Mouse (Mus musculus): Measurements from ENCODE around the gene 2010111I01Rik. TPM values are rescaled to one million over a fixed set of nuclear protein-coding genes. Genes with fewer than 3 reads are reported as not detected.
"Not testable (repeated sequence)": the region's sequence is repeated elsewhere in the genome, so short reads cannot be mapped to it uniquely, and the experiment has no call there.

The 2010111I01Rik gene
- total RNA-seq, 1 experiment: 58.3 TPM

GRCm38 (mm10) chr13:63082555-63083136 lies 118.0 kb downstream of the 2010111I01Rik start:
- Histone ChIP-seq H3K27ac (ENCODE audit: insufficient read depth, low read depth, low read length, poor library complexity, severe bottlenecking) (no peak overlapping the region), H3K4me1 (ENCODE audit: control insufficient read depth in 2 of 2, insufficient read depth in 2 of 2, low read length in 2 of 2, poor library complexity in 1 of 2) (peaks cover 2 to 7% of the 10 kb centered on the region in 2 experiments; a peak in 2 of 4 replicates), H3K9ac (ENCODE audit: insufficient read depth, low read depth, low read length, poor library complexity, severe bottlenecking) (no peak overlapping the region), H3K36me3 (ENCODE audit: control insufficient read depth, insufficient read depth, low read length, poor library complexity, severe bottlenecking) (no peaks in the 10 kb centered on the region), H3K4me3 (ENCODE audit: insufficient read depth in 1 of 2, low read depth in 1 of 2, low read length in 2 of 2, poor library complexity in 1 of 2, severe bottlenecking in 1 of 2) (no peak overlapping the region), H3K9me3 (ENCODE audit: control insufficient read depth, insufficient read depth, low read depth, low read length) (no peaks in the 10 kb centered on the region)
- DNase-seq (ENCODE audit: low read depth, low spot score): no peak
- TF ChIP-seq CHD2 (IDR thresholded peaks at IDR 0.05; ENCODE audit: low read depth, low read length) (no peak), MAFK (IDR thresholded peaks at IDR 0.05; ENCODE audit: insufficient read depth, low read depth, low read length) (no peak), HCFC1 (IDR thresholded peaks at IDR 0.05; ENCODE audit: borderline replicate concordance, insufficient read depth, low read length) (no peak), ZC3H11A (IDR thresholded peaks at IDR 0.05; ENCODE audit: borderline replicate concordance, low read depth, low read length) (no peak), ZNF384 (IDR thresholded peaks at IDR 0.05; ENCODE audit: low read depth, low read length) (no peak)
- in situ Hi-C loops (cut with MboI; ENCODE audit: low sequenced_read_pairs in 2 of 2, unreplicated experiment in 2 of 2): no loop called here

GRCm38 (mm10) chr13:63083139-63083538 lies 118.4 kb downstream of the 2010111I01Rik start:
- H3K27ac ChIP-seq (ENCODE audit: insufficient read depth, low read depth, low read length, poor library complexity, severe bottlenecking); H3K4me1 ChIP-seq (ENCODE audit: control insufficient read depth in 2 of 2, insufficient read depth in 2 of 2, low read length in 2 of 2, poor library complexity in 1 of 2); in situ Hi-C loops (cut with MboI; ENCODE audit: low sequenced_read_pairs in 2 of 2, unreplicated experiment in 2 of 2); H3K36me3 ChIP-seq (ENCODE audit: control insufficient read depth, insufficient read depth, low read length, poor library complexity, severe bottlenecking); H3K9me3 ChIP-seq (ENCODE audit: control insufficient read depth, insufficient read depth, low read depth, low read length); DNase-seq (ENCODE audit: low read depth, low spot score); H3K9ac ChIP-seq (ENCODE audit: insufficient read depth, low read depth, low read length, poor library complexity, severe bottlenecking): not testable (repeated sequence)
- peak overlapping the region in 1 of 2 experiments; percentile 44; a peak in 1 of 4 replicates for H3K4me3 ChIP-seq (ENCODE audit: insufficient read depth in 1 of 2, low read depth in 1 of 2, low read length in 2 of 2, poor library complexity in 1 of 2, severe bottlenecking in 1 of 2)

DNA sequence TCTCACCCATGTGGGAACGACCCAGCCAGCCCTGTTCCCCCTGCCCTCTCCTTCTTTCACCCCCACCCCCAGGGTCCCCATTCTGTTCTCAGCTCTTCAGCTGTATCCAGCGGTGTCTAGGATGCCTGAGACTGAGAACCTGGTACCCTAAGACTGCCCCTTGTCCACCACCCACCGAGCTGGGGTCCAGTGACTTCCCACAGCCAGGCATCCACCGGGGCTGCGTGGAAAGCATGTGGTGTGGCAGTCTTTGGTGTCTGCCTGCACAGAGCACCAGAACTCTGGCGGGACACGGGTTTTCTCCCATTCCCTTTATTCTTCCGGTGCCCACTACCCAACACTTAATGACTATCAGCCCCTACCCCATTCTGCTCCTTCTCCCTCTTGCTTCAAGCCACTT lies 119.0 kb downstream of the 2010111I01Rik start:
- TF ChIP-seq CHD2 (IDR thresholded peaks at IDR 0.05; ENCODE audit: low read depth, low read length): no peak
- TF ChIP-seq HCFC1 (IDR thresholded peaks at IDR 0.05; ENCODE audit: borderline replicate concordance, insufficient read depth, low read length): no peak
- no peak for TF ChIP-seq MAFK (IDR thresholded peaks at IDR 0.05; ENCODE audit: insufficient read depth, low read depth, low read length)
- no peak for TF ChIP-seq ZNF384 (IDR thresholded peaks at IDR 0.05; ENCODE audit: low read depth, low read length)
- TF ChIP-seq ZC3H11A (IDR thresholded peaks at IDR 0.05; ENCODE audit: borderline replicate concordance, low read depth, low read length): no peak
- Histone ChIP-seq H3K4me3 (ENCODE audit: insufficient read depth in 1 of 2, low read depth in 1 of 2, low read length in 2 of 2, poor library complexity in 1 of 2, severe bottlenecking in 1 of 2) (peak overlapping the region in 1 of 2 experiments; percentile 44; a peak in 1 of 4 replicates), H3K27ac (ENCODE audit: insufficient read depth, low read depth, low read length, poor library complexity, severe bottlenecking) (0 out of 2 replicates have a peak overlapping the region, but pooled peaks have one; percentile 10), H3K9ac (ENCODE audit: insufficient read depth, low read depth, low read length, poor library complexity, severe bottlenecking) (peak overlapping the region; percentile 42; the same call in 1 of the 2 replicates), H3K4me1 (ENCODE audit: control insufficient read depth in 2 of 2, insufficient read depth in 2 of 2, low read length in 2 of 2, poor library complexity in 1 of 2) (peaks cover 2 to 7% of the 10 kb centered on the region in 2 experiments; a peak in 2 of 4 replicates), H3K36me3 (ENCODE audit: control insufficient read depth, insufficient read depth, low read length, poor library complexity, severe bottlenecking) (no peaks in the 10 kb centered on the region), H3K9me3 (ENCODE audit: control insufficient read depth, insufficient read depth, low read depth, low read length) (no peaks in the 10 kb centered on the region)
- no peak for DNase-seq (ENCODE audit: low read depth, low spot score)
- in situ Hi-C loops (cut with MboI; ENCODE audit: low sequenced_read_pairs in 2 of 2, unreplicated experiment in 2 of 2): no loop called here

- Histone ChIP-seq H3K4me1 (ENCODE audit: control insufficient read depth in 2 of 2, insufficient read depth in 2 of 2, low read length in 2 of 2, poor library complexity in 1 of 2) (peaks cover 0 to 5% of the 10 kb centered on the region in 2 experiments; a peak in 2 of 4 replicates), H3K27ac (ENCODE audit: insufficient read depth, low read depth, low read length, poor library complexity, severe bottlenecking) (no peak overlapping the region), H3K9ac (ENCODE audit: insufficient read depth, low read depth, low read length, poor library complexity, severe bottlenecking) (no peak overlapping the region), H3K4me3 (ENCODE audit: insufficient read depth in 1 of 2, low read depth in 1 of 2, low read length in 2 of 2, poor library complexity in 1 of 2, severe bottlenecking in 1 of 2) (no peak overlapping the region), H3K9me3 (ENCODE audit: control insufficient read depth, insufficient read depth, low read depth, low read length) (no peaks in the 10 kb centered on the region), H3K36me3 (ENCODE audit: control insufficient read depth, insufficient read depth, low read length, poor library complexity, severe bottlenecking) (no peaks in the 10 kb centered on the region)
- TF ChIP-seq HCFC1 (IDR thresholded peaks at IDR 0.05; ENCODE audit: borderline replicate concordance, insufficient read depth, low read length): no peak
- in situ Hi-C loops (cut with MboI; ENCODE audit: low sequenced_read_pairs in 2 of 2, unreplicated experiment in 2 of 2): no loop called here
- no peak for DNase-seq (ENCODE audit: low read depth, low spot score)
Measured at GRCm38 (mm10) chr13:63087865-63088683, 123.4 kb downstream of the 2010111I01Rik start.
